Mouse (Mus musculus): ENCODE results near the gene St6galnac5. TPM values are rescaled to one million over a fixed set of nuclear protein-coding genes. Genes with fewer than 3 reads are reported as not detected.

St6galnac5 gene
- polyA plus RNA-seq, 1 experiment from 2014 or later: 9.9 TPM

- Histone ChIP-seq H3K36me3 (no peaks in the 10 kb centered on the region), H3K9ac (no peak overlapping the region), H3K27me3 (replicated peaks) (no peaks in the 10 kb centered on the region), H3K4me2 (replicated peaks) (no peak overlapping the region), H3K27ac (no peak overlapping the region), H3K4me3 (no peak overlapping the region), H3K9me3 (no peaks in the 10 kb centered on the region), H3K4me1 (no peaks in the 10 kb centered on the region; the same call in 1 of the 2 replicates)
- WGBS: 85% methylated on average over 5 of the region's 5 CpGs
- ATAC-seq (ENCODE audit: low FRiP score, low read depth): no peak
These were observed 74.4 kb downstream of the St6galnac5 start for GRCm38 (mm10) chr3:152907683-152908082.

GRCm38 (mm10) chr3:152907087-152907486 is 75.0 kb downstream of the St6galnac5 start:
- Histone ChIP-seq H3K9ac (no peak overlapping the region), H3K36me3 (no peaks in the 10 kb centered on the region), H3K4me1 (no peaks in the 10 kb centered on the region), H3K9me3 (no peaks in the 10 kb centered on the region), H3K4me2 (replicated peaks) (no peak overlapping the region), H3K4me3 (no peak overlapping the region), H3K27me3 (replicated peaks) (no peaks in the 10 kb centered on the region), H3K27ac (no peak overlapping the region)
- ATAC-seq (ENCODE audit: low FRiP score, low read depth): no peak
- WGBS: 81% methylated on average over 5 of the region's 5 CpGs

- no peak overlapping the region for H3K9ac ChIP-seq
- no peak overlapping the region for H3K4me2 ChIP-seq (replicated peaks)
- no peaks in the 10 kb centered on the region for H3K36me3 ChIP-seq
- 52% methylated on average over 10 of the region's 10 CpGs for whole genome bisulfite sequencing
- H3K9me3 ChIP-seq: no peaks in the 10 kb centered on the region
- no peaks in the 10 kb centered on the region for H3K4me1 ChIP-seq
- no peak overlapping the region for H3K4me3 ChIP-seq
- H3K27ac ChIP-seq: no peak overlapping the region
- H3K27me3 ChIP-seq (replicated peaks): no peaks in the 10 kb centered on the region
- ATAC-seq (ENCODE audit: low FRiP score, low read depth): no peak
These were observed 76.2 kb downstream of the St6galnac5 start for GRCm38 (mm10) chr3:152905800-152906199.

- no peaks in the 10 kb centered on the region for H3K36me3 ChIP-seq
- no peak overlapping the region for H3K4me3 ChIP-seq
- no peak overlapping the region for H3K4me2 ChIP-seq (replicated peaks)
- H3K27ac ChIP-seq: no peak overlapping the region
- H3K27me3 ChIP-seq (replicated peaks): no peaks in the 10 kb centered on the region
- ATAC-seq (ENCODE audit: low FRiP score, low read depth): no peak
- 86% methylated on average over 10 of the region's 10 CpGs for WGBS
- no peaks in the 10 kb centered on the region for H3K9me3 ChIP-seq
- H3K4me1 ChIP-seq: no peaks in the 10 kb centered on the region
- no peak overlapping the region for H3K9ac ChIP-seq
These were observed 77.0 kb downstream of the St6galnac5 start for GRCm38 (mm10) chr3:152905026-152905425.

- H3K4me3 ChIP-seq: no peak overlapping the region
- 94% methylated on average over 9 of the region's 9 CpGs for WGBS
- no peak for ATAC-seq (ENCODE audit: low FRiP score, low read depth)
These were observed 83.1 kb downstream of the St6galnac5 start for GRCm38 (mm10) chr3:152898906-152899305.

GRCm38 (mm10) chr3:152897196-152897595 is 84.8 kb downstream of the St6galnac5 start:
- Histone ChIP-seq H3K27me3 (replicated peaks) (no peaks in the 10 kb centered on the region), H3K4me2 (replicated peaks) (no peak overlapping the region), H3K9ac (no peak overlapping the region), H3K4me3 (no peak overlapping the region), H3K36me3 (no peaks in the 10 kb centered on the region), H3K9me3 (no peaks in the 10 kb centered on the region), H3K4me1 (no peaks in the 10 kb centered on the region), H3K27ac (no peak overlapping the region)
- WGBS: 90% methylated on average over 5 of the region's 5 CpGs
- ATAC-seq (ENCODE audit: low FRiP score, low read depth): no peak

More at GRCm38 (mm10) chr3:152898906-152899305, 83.1 kb downstream of the St6galnac5 start:
- Histone ChIP-seq H3K4me1 (no peaks in the 10 kb centered on the region), H3K27me3 (replicated peaks) (no peaks in the 10 kb centered on the region), H3K36me3 (no peaks in the 10 kb centered on the region), H3K4me2 (replicated peaks) (no peak overlapping the region), H3K9me3 (no peaks in the 10 kb centered on the region), H3K9ac (no peak overlapping the region), H3K27ac (no peak overlapping the region)

- no peak for ATAC-seq (ENCODE audit: low FRiP score, low read depth)
- 79% methylated on average over 3 of the region's 3 CpGs for WGBS
- Histone ChIP-seq H3K4me1 (no peaks in the 10 kb centered on the region), H3K9me3 (no peaks in the 10 kb centered on the region), H3K9ac (no peak overlapping the region), H3K4me2 (replicated peaks) (no peak overlapping the region), H3K27ac (no peak overlapping the region), H3K27me3 (replicated peaks) (no peaks in the 10 kb centered on the region), H3K36me3 (no peaks in the 10 kb centered on the region), H3K4me3 (no peak overlapping the region)
These were observed 85.9 kb downstream of the St6galnac5 start for GRCm38 (mm10) chr3:152896111-152896510.

- Histone ChIP-seq H3K4me2 (replicated peaks) (no peak overlapping the region), H3K9ac (no peak overlapping the region), H3K27ac (no peak overlapping the region), H3K4me3 (no peak overlapping the region), H3K9me3 (no peaks in the 10 kb centered on the region), H3K4me1 (no peaks in the 10 kb centered on the region), H3K36me3 (no peaks in the 10 kb centered on the region), H3K27me3 (replicated peaks) (no peaks in the 10 kb centered on the region)
- no peak for ATAC-seq (ENCODE audit: low FRiP score, low read depth)
- 73% methylated on average over 4 of the region's 4 CpGs for whole genome bisulfite sequencing
These were observed 87.1 kb downstream of the St6galnac5 start for GRCm38 (mm10) chr3:152894935-152895334.

GRCm38 (mm10) chr3:152888116-152888515 is 93.9 kb downstream of the St6galnac5 start:
- Histone ChIP-seq H3K36me3 (no peaks in the 10 kb centered on the region), H3K9me3 (no peaks in the 10 kb centered on the region), H3K4me3 (no peak overlapping the region), H3K4me2 (replicated peaks) (no peak overlapping the region), H3K4me1 (no peaks in the 10 kb centered on the region), H3K27ac (no peak overlapping the region), H3K9ac (no peak overlapping the region), H3K27me3 (replicated peaks) (no peaks in the 10 kb centered on the region)
- WGBS: 73% methylated on average over 7 of the region's 7 CpGs
- ATAC-seq (ENCODE audit: low FRiP score, low read depth): no peak

- ATAC-seq (ENCODE audit: low FRiP score, low read depth): no peak
- Histone ChIP-seq H3K4me2 (replicated peaks) (no peak overlapping the region), H3K9me3 (no peaks in the 10 kb centered on the region), H3K9ac (no peak overlapping the region), H3K27ac (no peak overlapping the region), H3K36me3 (no peaks in the 10 kb centered on the region), H3K4me3 (no peak overlapping the region), H3K4me1 (no peaks in the 10 kb centered on the region), H3K27me3 (replicated peaks) (no peaks in the 10 kb centered on the region)
These were observed 95.3 kb downstream of the St6galnac5 start for GRCm38 (mm10) chr3:152886749-152887148.

- no peak overlapping the region for H3K4me3 ChIP-seq
- no peak overlapping the region for H3K27ac ChIP-seq
- no peak for ATAC-seq (ENCODE audit: low FRiP score, low read depth)
- no peak overlapping the region for H3K9ac ChIP-seq
- H3K4me2 ChIP-seq (replicated peaks): no peak overlapping the region
- H3K36me3 ChIP-seq: no peaks in the 10 kb centered on the region
- 0 out of 2 replicates have a peak, but pooled peaks cover 4% of the 10 kb centered on the region for H3K4me1 ChIP-seq
- 79% methylated on average over 3 of the region's 3 CpGs for WGBS
- no peaks in the 10 kb centered on the region for H3K27me3 ChIP-seq (replicated peaks)
- H3K9me3 ChIP-seq: no peaks in the 10 kb centered on the region
These were observed 98.5 kb downstream of the St6galnac5 start for GRCm38 (mm10) chr3:152883556-152883955.

GRCm38 (mm10) chr3:152881706-152882105 is 100.3 kb downstream of the St6galnac5 start:
- H3K9ac ChIP-seq: no peak overlapping the region
- 80% methylated on average over 4 of the region's 4 CpGs for WGBS

GRCm38 (mm10) chr3:152880121-152880835 is 101.8 kb downstream of the St6galnac5 start:
- 0 out of 2 replicates have a peak, but pooled peaks cover 4% of the 10 kb centered on the region for H3K4me1 ChIP-seq
- no peak for ATAC-seq (ENCODE audit: low FRiP score, low read depth)
- H3K9ac ChIP-seq: no peak overlapping the region
- H3K4me3 ChIP-seq: no peak overlapping the region
- H3K4me2 ChIP-seq (replicated peaks): no peak overlapping the region
- 61% methylated on average over 15 of the region's 15 CpGs for WGBS
- no peaks in the 10 kb centered on the region for H3K9me3 ChIP-seq
- no peaks in the 10 kb centered on the region for H3K27me3 ChIP-seq (replicated peaks)
- H3K27ac ChIP-seq: no peak overlapping the region
- H3K36me3 ChIP-seq: no peaks in the 10 kb centered on the region

More at GRCm38 (mm10) chr3:152881706-152882105, 100.3 kb downstream of the St6galnac5 start:
- no peaks in the 10 kb centered on the region for H3K36me3 ChIP-seq
- ATAC-seq (ENCODE audit: low FRiP score, low read depth): no peak
- H3K4me3 ChIP-seq: no peak overlapping the region
- no peaks in the 10 kb centered on the region for H3K9me3 ChIP-seq
- H3K27ac ChIP-seq: no peak overlapping the region
- H3K27me3 ChIP-seq (replicated peaks): no peaks in the 10 kb centered on the region
- H3K4me2 ChIP-seq (replicated peaks): no peak overlapping the region
- 0 out of 2 replicates have a peak, but pooled peaks cover 4% of the 10 kb centered on the region for H3K4me1 ChIP-seq
